Mouse (Mus musculus) liver, adult 2 months (tissue): Measurements from ENCODE around the gene Tmem107.

Experiments
- CTCF ChIP-seq: fragments of 200-500 bp; IDR thresholded peaks from 2 replicates; pipeline ENCODE4 v1.5.1; 2011; ENCODE audit warnings: low read depth, low read length, control low read depth
- POLR2A ChIP-seq: fragments of 200-500 bp; IDR thresholded peaks from 2 replicates; pipeline ENCODE4 v1.6.1; 2011; ENCODE audit warnings: low read length, control low read depth; ENCODE audit not compliant: insufficient read depth; ENCODE audit errors: extremely low read depth

- TF ChIP-seq CTCF (no peak), POLR2A (no peak)
These were observed 38.7 kb downstream of the Tmem107 start for GRCm38 (mm10) chr11:69109032-69109900.
